Mouse (Mus musculus) CD4-positive, CD25-positive, alpha-beta regulatory T cell, adult 2 months (primary cell): Measurements from ENCODE around the gene Ndufc1.
"Not testable (repeated sequence)": the region's sequence is repeated elsewhere in the genome, so short reads cannot be mapped to it uniquely, and the experiment has no call there.

ENCODE experiments used
- DNase-seq: peaks from one replicate; pipeline ENCODE4 v3.0.0-alpha.2; 2012; ENCODE audit warnings: low read depth, low spot score

Gene Ndufc1

GRCm38 (mm10) chr3:51408561-51409183, at the start of gene Ndufc1:
Ndufc1 (minus strand) TSS chr3:51408988.
- DNase-seq: peak; percentile 99

- no peak for DNase-seq
Measured at GRCm38 (mm10) chr3:51434871-51435595, 26.2 kb upstream of the Ndufc1 start.

- DNase-seq: not testable (repeated sequence)
Measured at GRCm38 (mm10) chr3:51434364-51434763, 25.6 kb upstream of the Ndufc1 start.

GRCm38 (mm10) chr3:51425394-51425793, 16.6 kb upstream of the Ndufc1 start:
- no peak for DNase-seq

- no peak for DNase-seq
Measured at GRCm38 (mm10) chr3:51421921-51422320, 13.1 kb upstream of the Ndufc1 start.

GRCm38 (mm10) chr3:51417966-51418365, 9.2 kb upstream of the Ndufc1 start:
- DNase-seq: no peak

GRCm38 (mm10) chr3:51417485-51417884, 8.7 kb upstream of the Ndufc1 start:
- no peak for DNase-seq

GRCm38 (mm10) chr3:51417135-51417458, 8.3 kb upstream of the Ndufc1 start:
- DNase-seq: no peak

GRCm38 (mm10) chr3:51416364-51417134, 7.8 kb upstream of the Ndufc1 start:
- DNase-seq: peak; percentile 73

GRCm38 (mm10) chr3:51416073-51416363, 7.2 kb upstream of the Ndufc1 start:
- no peak for DNase-seq

GRCm38 (mm10) chr3:51415098-51416072, 6.6 kb upstream of the Ndufc1 start, which contains the start of gene Naa15:
Naa15 (plus strand) TSS chr3:51415148.
- peak; percentile 97 for DNase-seq

GRCm38 (mm10) chr3:51413276-51413675, 4.5 kb upstream of the Ndufc1 start:
- no peak for DNase-seq

GRCm38 (mm10) chr3:51412457-51412856, 3.7 kb upstream of the Ndufc1 start:
- DNase-seq: no peak

GRCm38 (mm10) chr3:51407870-51408560, 773 bp downstream of the Ndufc1 start:
- DNase-seq: no peak

- DNase-seq: no peak
Measured at GRCm38 (mm10) chr3:51402628-51403027, 6.2 kb downstream of the Ndufc1 start.

- DNase-seq: not testable (repeated sequence)
Measured at GRCm38 (mm10) chr3:51402054-51402453, 6.7 kb downstream of the Ndufc1 start.

GRCm38 (mm10) chr3:51400682-51401081, 8.1 kb downstream of the Ndufc1 start:
- no peak for DNase-seq

- no peak for DNase-seq
Measured at GRCm38 (mm10) chr3:51399531-51399930, 9.3 kb downstream of the Ndufc1 start.

GRCm38 (mm10) chr3:51398667-51399066, 10.1 kb downstream of the Ndufc1 start:
- no peak for DNase-seq

GRCm38 (mm10) chr3:51397700-51398299, 11.0 kb downstream of the Ndufc1 start:
- no peak for DNase-seq
